Mouse (Mus musculus): ENCODE measurements at regions not wholly inside any gene's neighbourhood (a gene's known extent, or its start where the extent isn't known, plus 50 kb on each side); places are given as distances from the start of the nearest gene placed in this dataset.

DNA sequence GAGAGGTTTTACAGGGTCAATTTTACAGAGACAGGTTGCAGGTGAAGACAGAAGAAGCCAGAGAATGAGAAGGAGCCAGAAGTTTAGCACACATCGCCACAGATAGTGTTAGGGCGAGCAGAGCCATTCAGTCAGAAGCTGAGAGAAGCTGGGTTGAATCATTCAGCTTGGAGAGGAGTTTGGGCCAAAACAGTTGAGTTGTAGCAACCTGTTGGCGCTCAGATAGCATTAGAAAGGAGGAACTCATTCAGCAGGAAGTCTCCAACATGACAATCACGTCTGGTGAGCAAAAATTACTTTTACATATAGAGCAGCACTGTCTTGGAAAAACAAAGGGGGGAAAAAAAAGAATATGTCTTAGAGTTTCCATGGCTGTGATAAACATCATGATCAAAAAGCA is 53.2 kb downstream of the Fam43a start:
- WGBS, result 77% methylated on average over 4 of the region's 4 CpGs
- no peak for TF ChIP-seq CTCF (IDR thresholded peaks at IDR 0.05; ENCODE audit: low read depth)
- TF ChIP-seq EP300 (optimal IDR thresholded peaks at IDR 0.05), result no peak

DNA sequence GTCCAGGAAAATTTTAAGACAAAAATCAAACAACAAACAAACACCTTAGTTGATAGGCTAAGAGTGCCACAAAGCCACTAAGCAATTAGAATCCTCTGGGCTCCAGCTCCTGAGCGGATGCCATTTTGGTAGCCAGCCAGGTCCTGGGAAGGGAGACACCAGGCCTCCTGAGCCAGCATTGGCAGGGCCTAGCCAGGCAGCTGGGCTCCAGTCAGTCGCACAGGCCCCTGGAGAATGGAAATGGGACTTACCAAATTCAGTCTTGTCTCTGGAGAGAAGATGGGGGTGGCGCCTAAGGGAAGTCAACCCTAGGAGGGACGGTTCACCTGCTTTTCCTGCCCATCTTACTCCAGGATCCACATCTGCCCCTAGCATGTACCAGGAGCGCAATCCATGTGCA is 54.3 kb downstream of the Fam43a start:
- no peak for DNase-seq (ENCODE audit: low spot score)
- Histone ChIP-seq H3K4me3 (ENCODE audit: low read depth, low read length) (no peak overlapping the region), H3K4me2 (replicated peaks; ENCODE audit: low read depth) (no peak overlapping the region), H3K4me1 (replicated peaks; ENCODE audit: control insufficient read depth, insufficient read depth) (no peaks in the 10 kb centered on the region), H3K9ac (ENCODE audit: low read length) (no peak overlapping the region), H3K27ac (replicated peaks) (no peak overlapping the region), H3K27me3 (ENCODE audit: control insufficient read depth, insufficient read depth, low read length) (no peaks in the 10 kb centered on the region), H3K36me3 (ENCODE audit: control insufficient read depth, insufficient read depth, low read length) (no peaks in the 10 kb centered on the region), H3K9me3 (ENCODE audit: control insufficient read depth, low read length) (no peaks in the 10 kb centered on the region)
- no peak for ATAC-seq (ENCODE audit: low FRiP score, low TSS enrichment)
- WGBS, result 79% methylated on average over 5 of the region's 5 CpGs
- TF ChIP-seq CTCF (IDR thresholded peaks at IDR 0.05; ENCODE audit: low read depth) (no peak), EP300 (optimal IDR thresholded peaks at IDR 0.05) (no peak)

More for the DNA sequence above, 53.2 kb downstream of the Fam43a start:
- no peak overlapping the region for H3K4me3 ChIP-seq (ENCODE audit: low read depth, low read length)
- DNase-seq (ENCODE audit: low spot score), result no peak
- no peak overlapping the region for H3K9ac ChIP-seq (ENCODE audit: low read length)
- H3K27ac ChIP-seq (replicated peaks), result no peak overlapping the region
- ATAC-seq (ENCODE audit: low FRiP score, low TSS enrichment), result no peak
- no peaks in the 10 kb centered on the region for H3K27me3 ChIP-seq (ENCODE audit: control insufficient read depth, insufficient read depth, low read length)
- no peaks in the 10 kb centered on the region for H3K4me1 ChIP-seq (replicated peaks; ENCODE audit: control insufficient read depth, insufficient read depth)
- no peaks in the 10 kb centered on the region for H3K9me3 ChIP-seq (ENCODE audit: control insufficient read depth, low read length)
- H3K4me2 ChIP-seq (replicated peaks; ENCODE audit: low read depth), result no peak overlapping the region
- no peaks in the 10 kb centered on the region for H3K36me3 ChIP-seq (ENCODE audit: control insufficient read depth, insufficient read depth, low read length)

DNA sequence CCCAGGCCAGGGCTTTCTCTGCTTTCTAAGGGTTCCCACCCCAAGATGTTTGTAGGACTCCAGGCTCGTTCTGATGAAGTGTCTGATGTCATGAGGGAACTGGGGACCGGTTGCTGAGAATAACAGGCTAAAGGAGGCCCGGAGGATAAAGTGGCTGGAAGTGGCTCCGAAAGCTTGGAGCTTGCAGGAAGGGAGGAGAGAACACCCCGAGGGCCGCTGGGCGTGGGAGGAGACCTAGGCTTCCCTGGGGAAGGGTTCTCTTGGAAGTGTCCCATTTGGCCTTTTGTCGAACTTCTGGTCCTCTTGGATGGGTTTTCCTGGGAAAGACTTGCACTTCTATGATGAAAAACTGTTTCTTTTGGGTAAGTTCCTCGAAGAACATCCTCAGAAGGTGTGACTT is 54.7 kb downstream of the Fam43a start:
- no peak overlapping the region for H3K9ac ChIP-seq (ENCODE audit: low read length)
- ATAC-seq (ENCODE audit: low FRiP score, low TSS enrichment) (no peak), DNase-seq (ENCODE audit: low spot score) (no peak)
- H3K27me3 ChIP-seq (ENCODE audit: control insufficient read depth, insufficient read depth, low read length), result no peaks in the 10 kb centered on the region
- H3K27ac ChIP-seq (replicated peaks), result no peak overlapping the region
- H3K36me3 ChIP-seq (ENCODE audit: control insufficient read depth, insufficient read depth, low read length), result no peaks in the 10 kb centered on the region
- H3K9me3 ChIP-seq (ENCODE audit: control insufficient read depth, low read length), result no peaks in the 10 kb centered on the region
- no peak overlapping the region for H3K4me2 ChIP-seq (replicated peaks; ENCODE audit: low read depth)
- TF ChIP-seq EP300 (optimal IDR thresholded peaks at IDR 0.05) (no peak), CTCF (IDR thresholded peaks at IDR 0.05; ENCODE audit: low read depth) (no peak)
- no peak overlapping the region for H3K4me3 ChIP-seq (ENCODE audit: low read depth, low read length)
- 77% methylated on average over 9 of the region's 9 CpGs for WGBS
- H3K4me1 ChIP-seq (replicated peaks; ENCODE audit: control insufficient read depth, insufficient read depth), result no peaks in the 10 kb centered on the region

DNA sequence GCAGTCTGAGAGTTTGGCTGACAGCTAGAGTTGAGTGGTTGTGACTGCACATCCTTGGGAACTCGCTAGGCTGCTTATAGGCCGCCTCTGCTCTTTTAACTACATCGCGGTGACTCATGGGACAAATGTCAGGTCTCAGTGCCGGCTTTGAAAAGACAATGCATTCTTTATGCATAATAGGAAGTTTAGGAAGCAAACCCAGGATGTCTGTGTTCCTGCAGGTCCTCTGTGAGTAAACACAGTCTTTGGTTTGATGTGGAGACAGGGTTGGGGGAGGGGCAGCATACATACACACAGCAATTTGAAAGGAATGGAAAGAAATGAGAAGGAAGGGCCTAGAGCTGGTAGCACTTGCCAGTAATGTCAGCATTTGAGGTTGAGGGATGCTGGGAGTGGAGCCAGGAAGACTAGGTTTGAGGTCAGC is 56.3 kb downstream of the Fam43a start:
- Histone ChIP-seq H3K4me3 (ENCODE audit: low read depth, low read length) (no peak overlapping the region), H3K9ac (ENCODE audit: low read length) (no peak overlapping the region), H3K9me3 (ENCODE audit: control insufficient read depth, low read length) (no peaks in the 10 kb centered on the region), H3K4me2 (replicated peaks; ENCODE audit: low read depth) (no peak overlapping the region), H3K27ac (replicated peaks) (no peak overlapping the region), H3K27me3 (ENCODE audit: control insufficient read depth, insufficient read depth, low read length) (no peaks in the 10 kb centered on the region), H3K4me1 (replicated peaks; ENCODE audit: control insufficient read depth, insufficient read depth) (no peaks in the 10 kb centered on the region), H3K36me3 (ENCODE audit: control insufficient read depth, insufficient read depth, low read length) (no peaks in the 10 kb centered on the region)
- DNase-seq (ENCODE audit: low spot score) (no peak), ATAC-seq (ENCODE audit: low FRiP score, low TSS enrichment) (peak; percentile 49; the same call in 1 of the 2 replicates)
- WGBS, result 57% methylated on average over 5 of the region's 5 CpGs
- TF ChIP-seq EP300 (optimal IDR thresholded peaks at IDR 0.05), result no peak
- no peak for TF ChIP-seq CTCF (IDR thresholded peaks at IDR 0.05; ENCODE audit: low read depth)

DNA sequence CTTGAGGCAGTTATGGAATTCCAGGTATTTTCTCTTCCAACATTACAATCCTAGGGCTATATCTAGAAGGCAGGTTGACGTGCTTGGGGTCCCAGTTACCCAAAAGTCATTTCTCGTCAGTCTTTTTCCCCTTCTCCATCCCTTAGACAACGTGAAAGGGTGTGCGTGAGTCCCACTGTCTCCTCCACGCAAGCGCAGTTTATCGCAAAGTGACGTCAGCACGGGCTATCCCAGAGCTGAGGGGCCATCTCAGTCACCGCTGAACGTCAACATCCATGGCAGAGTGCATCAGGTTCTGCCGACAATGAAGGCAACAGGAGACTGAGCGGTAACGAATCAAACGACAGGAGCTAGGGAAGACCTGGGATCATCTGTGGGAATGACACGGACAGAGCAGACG is 57.4 kb downstream of the Fam43a start:
- no peak for ATAC-seq (ENCODE audit: low FRiP score, low TSS enrichment)
- Histone ChIP-seq H3K4me1 (replicated peaks; ENCODE audit: control insufficient read depth, insufficient read depth) (no peaks in the 10 kb centered on the region), H3K27me3 (ENCODE audit: control insufficient read depth, insufficient read depth, low read length) (no peaks in the 10 kb centered on the region), H3K4me3 (ENCODE audit: low read depth, low read length) (no peak overlapping the region), H3K27ac (replicated peaks) (no peak overlapping the region), H3K36me3 (ENCODE audit: control insufficient read depth, insufficient read depth, low read length) (no peaks in the 10 kb centered on the region), H3K9me3 (ENCODE audit: control insufficient read depth, low read length) (no peaks in the 10 kb centered on the region), H3K4me2 (replicated peaks; ENCODE audit: low read depth) (no peak overlapping the region), H3K9ac (ENCODE audit: low read length) (no peak overlapping the region)
- WGBS, result 79% methylated on average over 17 of the region's 17 CpGs
- no peak for TF ChIP-seq EP300 (optimal IDR thresholded peaks at IDR 0.05)
- no peak for TF ChIP-seq CTCF (IDR thresholded peaks at IDR 0.05; ENCODE audit: low read depth)
- DNase-seq (ENCODE audit: low spot score), result no peak

DNA sequence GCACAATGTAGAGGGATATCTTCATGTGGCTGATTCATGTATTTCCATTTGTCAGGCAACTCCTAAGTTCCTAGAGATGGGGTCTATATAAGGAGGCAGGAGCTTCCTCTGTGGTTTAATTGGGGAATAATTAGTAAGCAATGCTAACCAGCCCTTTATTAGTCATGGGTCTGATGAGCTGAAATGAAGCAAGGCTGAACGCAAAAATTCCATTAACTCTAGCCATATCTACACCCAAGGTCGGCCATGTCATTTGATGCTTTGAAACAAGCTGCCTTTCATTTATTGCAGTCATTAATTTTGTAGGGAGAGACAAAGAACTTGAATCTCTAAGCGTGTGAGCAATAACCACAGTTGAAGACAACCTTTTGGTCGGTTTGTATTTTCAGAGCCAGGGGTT is 59.4 kb downstream of the Fam43a start:
- no peak overlapping the region for H3K4me3 ChIP-seq (ENCODE audit: low read depth, low read length)
- no peak overlapping the region for H3K27ac ChIP-seq (replicated peaks)
- no peaks in the 10 kb centered on the region for H3K9me3 ChIP-seq (ENCODE audit: control insufficient read depth, low read length)
- TF ChIP-seq EP300 (optimal IDR thresholded peaks at IDR 0.05), result no peak
- no peak for TF ChIP-seq CTCF (IDR thresholded peaks at IDR 0.05; ENCODE audit: low read depth)
- 86% methylated on average over 4 of the region's 4 CpGs for WGBS
- H3K4me1 ChIP-seq (replicated peaks; ENCODE audit: control insufficient read depth, insufficient read depth), result no peaks in the 10 kb centered on the region
- no peak overlapping the region for H3K4me2 ChIP-seq (replicated peaks; ENCODE audit: low read depth)
- ATAC-seq (ENCODE audit: low FRiP score, low TSS enrichment), result no peak
- H3K9ac ChIP-seq (ENCODE audit: low read length), result no peak overlapping the region
- H3K27me3 ChIP-seq (ENCODE audit: control insufficient read depth, insufficient read depth, low read length), result no peaks in the 10 kb centered on the region
- H3K36me3 ChIP-seq (ENCODE audit: control insufficient read depth, insufficient read depth, low read length), result no peaks in the 10 kb centered on the region
- no peak for DNase-seq (ENCODE audit: low spot score)

All from stomach, postnatal 0 days (tissue).